Mouse (Mus musculus) mesoderm, embryonic 11.5 days (tissue): Measurements from ENCODE around the gene Klhl3.

Experiments used
- DNase-seq: peaks from one replicate; pipeline ENCODE4 v3.0.0-alpha.2; 2012; ENCODE audit warnings: low read depth, low spot score

Gene Klhl3

GRCm38 (mm10) chr13:57960254-57960653, 153.1 kb downstream of the Klhl3 start:
- DNase-seq, result no peak

- DNase-seq, result no peak
Measured at GRCm38 (mm10) chr13:57959806-57960205, 153.6 kb downstream of the Klhl3 start.
